Mouse (Mus musculus) adrenal gland, adult 8-10 months (tissue): ENCODE results near the gene Stk16. TPM values are rescaled to one million over a fixed set of nuclear protein-coding genes. Genes with fewer than 3 reads are reported as not detected.

Experiments used
- DNase-seq: peaks from one replicate; pipeline ENCODE4 v3.0.0; 2022
- total RNA-seq, 4 experiments: library from RNA; stranded (reverse); gene quantifications; 2 replicates each; pipeline ENCODE4 v1.2.4; 2022

Stk16 gene
- total RNA-seq, 4 experiments from 2014 or later: 102 to 131 (median 120) TPM

GRCm38 (mm10) chr1:75239591-75239990 lies 29.0 kb downstream of the Stk16 start:
- no peak for DNase-seq

GRCm38 (mm10) chr1:75243411-75243810 lies 32.8 kb downstream of the Stk16 start:
- no peak for DNase-seq

DNA sequence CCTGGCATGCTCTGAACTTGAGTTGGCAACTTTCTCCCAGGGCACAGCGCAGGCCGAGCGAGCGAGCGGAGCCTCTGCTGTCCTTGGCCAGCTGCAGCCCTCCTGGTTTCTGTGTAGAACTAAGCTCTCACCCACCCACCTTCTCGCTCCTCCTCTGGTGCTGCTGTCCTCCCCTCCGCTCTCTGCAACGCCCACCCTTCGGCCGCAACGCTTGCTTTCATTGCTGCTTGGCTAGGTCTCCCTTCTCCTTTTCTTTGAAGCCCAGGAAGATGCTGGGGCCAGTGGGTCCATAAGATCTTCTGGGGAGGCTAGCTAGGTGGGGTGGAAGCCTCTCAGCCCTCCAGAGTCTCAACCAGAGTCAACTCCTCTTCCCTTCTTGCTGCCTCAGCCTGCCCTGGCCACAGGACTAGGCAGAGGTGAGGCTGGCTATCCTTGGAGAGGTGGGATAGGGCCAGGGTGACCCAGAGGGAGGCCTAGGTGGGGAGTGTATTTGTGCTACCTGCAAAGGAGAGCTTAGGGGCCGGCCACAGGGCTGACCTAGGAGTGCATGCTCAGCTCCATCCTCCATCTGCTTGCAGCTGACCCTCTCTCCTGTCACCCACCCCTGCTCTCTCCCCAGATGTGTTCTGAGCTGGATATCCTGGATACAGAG lies 33.7 kb downstream of the Stk16 start:
- DNase-seq: no peak

DNA sequence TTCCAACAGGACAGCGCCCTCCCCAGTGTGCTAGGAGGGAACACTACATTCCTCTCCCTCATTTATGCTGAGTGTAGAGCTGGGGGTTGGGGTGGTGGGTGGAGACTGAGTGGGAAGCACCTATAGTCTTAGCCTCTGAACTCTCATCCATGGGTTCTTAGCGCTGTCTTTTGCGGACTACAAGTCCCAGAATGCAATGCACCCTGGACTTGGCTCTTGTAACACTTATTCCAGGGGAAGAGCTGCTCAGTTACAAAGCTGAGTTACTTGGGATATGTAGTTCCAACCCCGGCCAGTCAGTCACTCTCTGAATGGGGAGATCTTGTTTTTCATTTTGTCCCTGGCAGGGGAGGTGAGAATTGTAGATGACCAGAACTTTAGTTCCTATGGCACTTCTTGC lies 34.2 kb downstream of the Stk16 start:
- no peak for DNase-seq

DNA sequence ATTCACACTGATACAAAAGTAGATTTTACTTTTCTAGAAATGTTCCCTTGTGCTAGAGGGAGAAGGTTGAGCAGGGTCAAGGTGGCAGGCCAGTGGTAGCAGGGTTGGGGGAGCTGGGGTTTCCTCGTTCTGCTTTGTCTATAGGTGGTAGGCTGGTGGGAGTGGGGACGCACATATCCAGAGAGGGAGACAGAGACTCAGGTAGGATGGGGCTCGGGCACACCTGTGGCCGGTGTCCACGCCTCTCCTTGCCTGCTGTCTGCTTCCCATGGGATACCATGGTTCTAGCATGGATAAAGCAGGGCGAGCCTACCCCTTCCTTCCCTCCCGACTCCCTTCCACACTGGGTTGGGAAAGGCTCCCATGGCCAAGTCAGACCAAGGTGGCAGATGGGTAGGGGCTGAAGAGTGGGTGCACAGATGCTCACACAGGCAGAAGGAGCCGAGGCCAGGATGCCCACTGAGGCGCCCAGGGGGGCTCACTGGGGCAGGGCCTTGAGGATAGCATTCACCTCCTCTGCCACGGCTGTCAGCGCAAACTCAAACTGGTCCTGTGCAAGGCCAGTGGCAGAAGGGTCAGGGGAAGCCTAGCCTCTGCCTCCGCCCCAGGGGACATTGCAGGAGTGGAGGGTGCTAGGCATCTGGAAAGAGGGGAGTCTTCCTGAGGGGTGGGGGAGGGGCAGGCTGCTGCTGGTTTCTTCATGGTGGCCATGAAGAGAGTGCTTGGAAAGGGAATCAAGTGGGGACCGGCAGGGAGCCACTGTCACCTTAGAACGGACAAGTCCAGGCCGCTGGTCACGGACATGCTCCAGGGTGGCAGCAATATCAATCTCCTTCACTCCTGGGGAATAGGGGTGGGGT lies 36.7 kb downstream of the Stk16 start:
- no peak for DNase-seq

- peak; percentile 86 for DNase-seq
Observed at GRCm38 (mm10) chr1:75248041-75248772, 37.6 kb downstream of the Stk16 start.

DNA sequence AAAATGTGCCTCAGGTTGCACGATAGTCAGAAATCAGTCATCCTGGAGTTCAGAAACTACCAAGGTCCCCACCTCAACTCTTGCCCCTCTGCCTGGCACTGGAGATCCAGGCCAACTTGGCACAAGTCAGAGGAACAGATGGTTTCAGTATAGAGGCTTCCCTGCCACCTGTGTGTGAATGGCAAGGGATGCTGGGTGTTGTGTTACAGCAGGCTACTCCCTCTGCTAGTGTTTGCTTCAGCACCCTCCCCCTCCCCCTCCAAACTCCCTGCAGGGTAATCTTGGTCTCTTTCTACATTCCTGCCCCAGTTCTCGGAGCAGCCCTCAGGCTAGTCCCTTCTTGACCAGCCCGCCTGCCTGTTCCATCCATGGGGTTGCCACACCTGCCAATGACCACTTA lies 39.9 kb downstream of the Stk16 start:
- no peak for DNase-seq

GRCm38 (mm10) chr1:75251112-75251970 lies 40.7 kb downstream of the Stk16 start:
- DNase-seq: peak; percentile 65

DNA sequence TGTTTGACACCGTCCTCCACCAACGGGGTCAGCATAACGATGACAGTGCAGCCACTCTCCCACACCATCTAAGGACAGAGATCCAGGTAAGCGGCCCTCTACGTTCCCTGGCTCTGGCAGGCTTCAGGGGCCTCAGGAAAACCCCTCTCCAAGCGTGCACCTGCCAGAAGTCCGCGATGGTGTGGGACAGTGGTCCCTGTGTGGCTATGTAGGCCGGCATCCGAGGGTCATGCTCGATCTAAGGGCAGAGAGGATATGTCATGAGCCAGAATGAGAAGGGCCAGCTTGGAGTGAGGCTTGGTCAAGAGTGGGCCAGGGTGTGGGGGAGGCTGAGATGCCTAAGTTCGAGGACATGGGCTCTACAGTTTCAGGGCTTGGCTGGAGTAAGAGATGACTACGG lies 41.7 kb downstream of the Stk16 start:
- no peak for DNase-seq

DNA sequence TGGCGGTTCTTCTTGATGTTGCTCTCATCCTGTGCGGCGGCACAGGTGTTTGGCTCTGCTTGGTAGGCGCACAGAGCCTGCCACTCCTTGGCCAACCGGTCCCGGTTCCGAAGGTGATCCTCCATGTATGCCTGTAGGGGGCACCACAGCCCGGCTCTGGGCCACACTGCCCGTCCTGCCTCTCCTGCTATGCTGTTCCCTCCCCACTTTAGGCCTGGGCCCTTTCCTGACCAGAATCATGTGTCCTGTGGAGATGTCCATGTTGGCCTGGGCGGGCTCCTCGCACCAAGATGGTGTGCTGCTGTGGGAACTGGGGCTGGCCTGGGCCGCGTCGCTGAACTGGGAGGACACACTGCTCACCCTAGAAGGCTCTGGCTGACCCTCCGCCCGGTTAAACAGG lies 42.4 kb downstream of the Stk16 start:
- DNase-seq: no peak

GRCm38 (mm10) chr1:75253849-75254624 lies 43.4 kb downstream of the Stk16 start:
- DNase-seq: no peak

DNA sequence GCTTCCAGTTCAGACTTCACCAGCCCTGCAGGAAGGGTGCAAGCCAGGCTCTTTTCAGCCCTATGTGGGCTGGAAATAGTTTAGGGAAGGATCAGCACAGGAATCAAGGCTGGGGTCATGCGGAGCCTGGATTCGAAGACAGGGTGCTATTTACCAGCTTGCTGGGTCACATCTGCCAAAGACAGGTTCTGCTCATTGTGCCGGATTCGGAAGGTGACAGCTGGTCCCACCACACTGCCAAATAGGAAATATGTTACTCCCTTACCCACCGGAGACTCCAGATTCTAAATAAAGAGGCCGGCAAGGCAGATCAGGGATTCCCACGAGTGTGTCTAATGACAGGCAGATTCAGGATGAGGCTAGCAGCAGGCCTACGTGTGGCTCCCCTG lies 44.0 kb downstream of the Stk16 start:
- no peak for DNase-seq

DNA sequence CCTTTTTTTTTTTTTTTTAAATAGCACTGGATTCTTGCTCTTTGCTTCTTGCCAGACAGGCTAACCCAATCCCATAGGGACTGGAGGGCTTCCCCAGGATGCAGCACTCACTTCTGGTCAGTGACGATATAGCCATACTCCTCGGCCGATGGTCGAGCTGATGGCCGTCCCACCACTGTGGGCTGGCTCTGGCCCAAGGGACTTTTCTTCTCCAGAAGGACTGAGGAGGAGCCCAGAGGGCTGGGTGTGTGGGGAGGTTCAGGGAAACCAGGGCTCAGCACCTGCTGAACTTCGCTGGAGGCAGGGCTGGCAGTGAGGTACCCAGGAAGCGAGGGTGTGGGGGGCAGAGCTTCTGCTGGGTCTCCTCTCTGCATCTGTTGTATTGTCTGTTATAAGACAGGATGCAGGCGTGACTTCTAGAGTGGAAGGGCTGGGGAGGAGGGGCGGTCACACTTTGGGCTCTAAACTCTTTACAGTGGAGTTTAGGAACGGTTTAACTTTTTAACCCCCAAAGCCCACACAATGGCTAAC lies 44.9 kb downstream of the Stk16 start:
- DNase-seq: no peak

GRCm38 (mm10) chr1:75261278-75261677 lies 50.6 kb downstream of the Stk16 start:
- DNase-seq: no peak

DNA sequence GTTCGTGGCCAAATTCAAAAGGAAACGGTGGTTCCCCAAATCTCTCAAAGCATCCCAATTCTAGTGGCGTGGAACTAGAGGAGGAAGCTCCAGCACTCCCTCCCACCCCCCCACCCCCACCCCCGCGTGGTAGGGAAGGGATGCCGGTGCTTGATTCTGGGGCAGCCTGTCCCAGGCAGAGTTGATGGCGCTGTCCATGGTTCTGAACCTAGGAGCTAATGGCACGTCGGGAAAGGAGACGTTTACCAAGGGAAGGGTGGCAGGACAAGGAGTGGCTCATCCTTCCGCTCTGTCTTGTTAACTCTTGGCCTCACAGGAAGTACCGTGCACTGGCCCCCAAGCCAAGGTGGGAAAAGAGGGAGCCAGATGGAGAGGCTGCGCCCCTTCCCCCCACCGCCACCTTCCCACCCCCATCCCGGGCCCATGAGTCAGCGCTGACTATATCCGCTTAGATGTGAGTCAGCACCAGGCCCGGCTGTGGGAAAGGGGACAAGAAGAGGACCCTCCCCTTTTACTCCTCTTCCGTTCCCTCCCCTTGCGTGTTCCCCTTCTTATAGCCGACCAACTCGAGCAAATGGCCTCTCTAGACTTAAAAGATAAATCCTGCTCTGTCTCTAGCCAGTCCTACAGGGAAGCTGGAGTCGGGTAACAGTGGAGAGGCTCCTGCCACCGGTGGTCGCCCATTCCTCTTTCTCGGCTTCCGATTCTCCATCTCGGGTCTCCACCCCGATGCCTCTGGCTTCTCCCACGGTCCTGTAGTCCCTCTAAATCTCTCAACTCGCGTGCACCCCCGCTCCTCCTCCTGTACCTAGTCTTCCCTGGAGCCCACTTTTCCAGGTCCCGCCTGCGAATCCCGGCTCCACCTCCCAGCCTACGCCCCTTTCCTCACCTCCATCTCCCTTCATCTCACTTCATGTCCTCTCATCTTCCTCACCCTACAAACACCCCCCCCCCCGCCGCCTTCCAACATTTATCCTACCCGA lies 52.6 kb downstream of the Stk16 start:
- DNase-seq: no peak

- no peak for DNase-seq
Observed at GRCm38 (mm10) chr1:75264091-75264880, 53.6 kb downstream of the Stk16 start, which contains the start of gene Ptprn. Gene Ptprn (minus strand): TSS chr1:75264502.
